In genomic region chr15:27906409-27906808, GRCm38 (mm10) we compare ENCODE assay signal across 21 mouse cellular contexts.
DNase-seq lines count a peak whose midpoint lies in the region; ATAC-seq and TF ChIP-seq lines count a peak whose summit lies in the region.
"Had no signal": no experiment of that assay in that cellular context is flagged by ENCODE, and none has a peak within 500 bp of the region (broad histone marks: within the 10 kb centered on the region; RNA-seq: fewer than 3 reads in every experiment).

No protein-coding gene starts in this region.

- H3K9ac ChIP-seq in forebrain, embryonic 15.5 days (replicated peaks), result no peak overlapping the region
- H3K9ac ChIP-seq in forebrain, embryonic 16.5 days (replicated peaks; ENCODE audit: low read depth, low read length), result no peak overlapping the region
- H3K9ac ChIP-seq in hindbrain, embryonic 16.5 days (ENCODE audit: low read depth, low read length), result no peak overlapping the region
- H3K9ac ChIP-seq: embryonic facial prominence, embryonic 12.5 days; kidney, embryonic 15.5 days; liver, embryonic 13.5 days; neural tube, embryonic 13.5 days had no signal

- H3K27ac ChIP-seq in forebrain, embryonic 15.5 days (replicated peaks), result 0 out of 2 replicates have a peak overlapping the region, but pooled peaks have one; percentile 0
- no peak overlapping the region for H3K27ac ChIP-seq in forebrain, embryonic 16.5 days (ENCODE audit: low read length)
- H3K27ac ChIP-seq in layer of hippocampus, adult 2 months, result 0 out of 2 replicates have a peak overlapping the region, but pooled peaks have one; percentile 23
- no peak overlapping the region for H3K27ac ChIP-seq in hindbrain, embryonic 16.5 days (ENCODE audit: low read depth, low read length)
- H3K27ac ChIP-seq: embryonic facial prominence, embryonic 12.5 days; kidney, embryonic 15.5 days; liver, embryonic 13.5 days; neural tube, embryonic 13.5 days had no signal

- no peak overlapping the region for H3K4me3 ChIP-seq in forebrain, embryonic 15.5 days
- no peak overlapping the region for H3K4me3 ChIP-seq in forebrain, embryonic 16.5 days (replicated peaks; ENCODE audit: low read length)
- no peak overlapping the region for H3K4me3 ChIP-seq in layer of hippocampus, adult 2 months
- H3K4me3 ChIP-seq in hindbrain, embryonic 16.5 days (ENCODE audit: low read length), result no peak overlapping the region
- H3K4me3 ChIP-seq: embryonic facial prominence, embryonic 12.5 days; kidney, embryonic 15.5 days; liver, embryonic 13.5 days; neural tube, embryonic 13.5 days had no signal

- ATAC-seq in forebrain, embryonic 15.5 days (replicated peaks), result no peak
- ATAC-seq in forebrain, embryonic 16.5 days, result no peak
- 0 out of 2 replicates have a peak, but pooled peaks have one; percentile 21 for ATAC-seq in hindbrain, embryonic 16.5 days
- ATAC-seq: CD4-positive, CD25-positive, alpha-beta regulatory T cell, adult 4 months had no signal

- H3K36me3 ChIP-seq in forebrain, embryonic 15.5 days, result peaks cover 9% of the 10 kb centered on the region; the same call in 1 of the 2 replicates
- no peaks in the 10 kb centered on the region for H3K36me3 ChIP-seq in forebrain, embryonic 16.5 days (ENCODE audit: control insufficient read depth, insufficient read depth)
- no peaks in the 10 kb centered on the region for H3K36me3 ChIP-seq in hindbrain, embryonic 16.5 days (ENCODE audit: control insufficient read depth, insufficient read depth, low read length)

- H3K9me3 ChIP-seq in forebrain, embryonic 15.5 days, result no peaks in the 10 kb centered on the region
- no peaks in the 10 kb centered on the region for H3K9me3 ChIP-seq in forebrain, embryonic 16.5 days (ENCODE audit: control insufficient read depth, low read length)
- no peaks in the 10 kb centered on the region for H3K9me3 ChIP-seq in hindbrain, embryonic 16.5 days (ENCODE audit: control insufficient read depth, low read length)
- H3K9me3 ChIP-seq: embryonic facial prominence, embryonic 12.5 days; kidney, embryonic 15.5 days; liver, embryonic 13.5 days; megakaryocyte, embryonic 14.5 days; neural tube, embryonic 13.5 days had no signal

- peak; percentile 31 for DNase-seq in adrenal gland, postnatal 14 days
- no peak for DNase-seq in adrenal gland, postnatal 25 days
- DNase-seq in layer of hippocampus, adult 2 months (ENCODE audit: low spot score in 2 of 2), result no peak
- no peak for DNase-seq in layer of hippocampus, postnatal 14 days (ENCODE audit: low spot score in 2 of 2)
- DNase-seq: cerebellum, adult 11 months; gastrocnemius, postnatal 36 days; kidney, adult 11 months; kidney, postnatal 36 days; liver, embryonic 13.5 days; lung, adult 2 months; lung, postnatal 36 days; midbrain, embryonic 14.5 days; thymus, postnatal 14 days had no signal

- no peak for TF ChIP-seq CTCF in layer of hippocampus, adult 2 months (conservative IDR thresholded peaks at IDR 0.05)

- H3K4me1 ChIP-seq in forebrain, embryonic 15.5 days, result peaks cover 49% of the 10 kb centered on the region
- H3K4me1 ChIP-seq in forebrain, embryonic 16.5 days (replicated peaks; ENCODE audit: control insufficient read depth, insufficient read depth, low read length), result peaks cover 37% of the 10 kb centered on the region
- H3K4me1 ChIP-seq in hindbrain, embryonic 16.5 days (ENCODE audit: control insufficient read depth, insufficient read depth, low read depth, low read length), result peaks cover 6% of the 10 kb centered on the region; the same call in 1 of the 2 replicates

- WGBS in forebrain, embryonic 15.5 days, result 34% methylated on average over 4 of the region's 4 CpGs
- WGBS in forebrain, embryonic 16.5 days, result 36% methylated on average over 4 of the region's 4 CpGs
- WGBS in hindbrain, embryonic 16.5 days, result 51% methylated on average over 4 of the region's 4 CpGs

- no peaks in the 10 kb centered on the region for H3K27me3 ChIP-seq in forebrain, embryonic 15.5 days
- no peaks in the 10 kb centered on the region for H3K27me3 ChIP-seq in forebrain, embryonic 16.5 days (replicated peaks; ENCODE audit: control insufficient read depth, insufficient read depth, low read length)
- H3K27me3 ChIP-seq in hindbrain, embryonic 16.5 days (replicated peaks; ENCODE audit: control insufficient read depth, insufficient read depth, low read length), result no peaks in the 10 kb centered on the region
- H3K27me3 ChIP-seq: embryonic facial prominence, embryonic 12.5 days; kidney, embryonic 15.5 days; liver, embryonic 13.5 days; neural tube, embryonic 13.5 days had no signal

- H3K4me2 ChIP-seq in forebrain, embryonic 15.5 days (replicated peaks), result no peak overlapping the region
- no peak overlapping the region for H3K4me2 ChIP-seq in forebrain, embryonic 16.5 days (ENCODE audit: low read length)
- H3K4me2 ChIP-seq in hindbrain, embryonic 16.5 days (ENCODE audit: low read length), result no peak overlapping the region
- H3K4me2 ChIP-seq: embryonic facial prominence, embryonic 12.5 days; kidney, embryonic 15.5 days; liver, embryonic 13.5 days; neural tube, embryonic 13.5 days had no signal

Comparison
In these comparisons a context has a peak if more than half of its experiments do, and no peak if none do; other contexts are left out.
1. H3K27ac ChIP-seq: peak in forebrain, embryonic 15.5 days (single experiment) and layer of hippocampus, adult 2 months (single experiment); none in forebrain, embryonic 16.5 days (single experiment) and hindbrain, embryonic 16.5 days (single experiment).